Mouse (Mus musculus) CH12.LX (cell line): ENCODE data around the gene Oxtr. TPM values are rescaled to one million over a fixed set of nuclear protein-coding genes. Genes with fewer than 3 reads are reported as not detected.

Experiments
- DNase-seq: peaks from one replicate; pipeline ENCODE4 v3.0.0-alpha.2; 2013; ENCODE audit errors: extremely low read depth
- H3K27ac ChIP-seq: 2 replicates; pipeline ENCODE4 v1.5.1; 2012; ENCODE audit warnings: low read depth, mild to moderate bottlenecking, control low read depth, moderate library complexity; ENCODE audit not compliant: insufficient read depth
- H3K27me3 ChIP-seq: replicated peaks from 2 replicates; pipeline ENCODE3; 2012; ENCODE audit warnings: inconsistent platforms
- H3K36me3 ChIP-seq, 2 experiments: replicated peaks in 1 of 2; 2 replicates each; pipeline versions ENCODE3 to v1.6.1; 2012; ENCODE audit warnings: inconsistent platforms in 1 of 2, low read length in 1 of 2, mild to moderate bottlenecking in 1 of 2, mixed read lengths in 1 of 2, moderate library complexity in 1 of 2; ENCODE audit not compliant: control insufficient read depth in 1 of 2, insufficient read depth in 1 of 2
- H3K4me1 ChIP-seq, 2 experiments: 2 replicates each; pipeline ENCODE4 v1.6.1; 2012; ENCODE audit warnings: inconsistent platforms in 1 of 2, moderate library complexity in 1 of 2; ENCODE audit not compliant: insufficient read depth in 2 of 2, control insufficient read depth in 1 of 2
- H3K4me2 ChIP-seq: 2 replicates; pipeline ENCODE4 v1.6.1; 2012; ENCODE audit warnings: low read depth, mild to moderate bottlenecking, control low read depth; ENCODE audit not compliant: poor library complexity, insufficient read depth, severe bottlenecking
- H3K4me3 ChIP-seq, 3 experiments: fragments of 150-350 bp in 1 of 3; sonication (generic) in 1 of 3; replicated peaks in 1 of 3; 2 replicates each; pipeline versions ENCODE3 to v1.5.1; 2011 to 2012; ENCODE audit warnings: low read depth in 2 of 3, low read length in 2 of 3, mild to moderate bottlenecking in 2 of 3, moderate library complexity in 2 of 3, control low read depth in 1 of 3, improper control_type of control experiment in 1 of 3, inconsistent platforms in 1 of 3, mixed read lengths in 1 of 3; ENCODE audit not compliant: poor library complexity in 1 of 3
- H3K79me2 ChIP-seq: replicated peaks from 2 replicates; pipeline ENCODE4 v1.6.1; 2012; ENCODE audit warnings: mild to moderate bottlenecking, moderate library complexity; ENCODE audit not compliant: control insufficient read depth, poor library complexity, insufficient read depth, severe bottlenecking; ENCODE audit errors: extremely low read depth
- H3K9ac ChIP-seq: 2 replicates; pipeline ENCODE4 v1.6.1; 2012; ENCODE audit warnings: low read depth, mild to moderate bottlenecking, control low read depth, moderate library complexity; ENCODE audit not compliant: insufficient read depth
- H3K9me3 ChIP-seq: replicated peaks from 2 replicates; pipeline ENCODE3; 2012; ENCODE audit warnings: low read length, inconsistent platforms, mixed read lengths
- CHD1 ChIP-seq: IDR thresholded peaks from 2 replicates; pipeline ENCODE4 v1.6.1; 2012; ENCODE audit warnings: low read depth, low read length, improper control_type of control experiment, inconsistent platforms
- CHD2 ChIP-seq: IDR thresholded peaks from 2 replicates; pipeline ENCODE4 v1.6.1; 2011; ENCODE audit warnings: low read length, improper control_type of control experiment
- CTCF ChIP-seq, 2 experiments: IDR thresholded peaks in 1 of 2; conservative IDR thresholded peaks in 1 of 2; 2 replicates each; pipeline ENCODE4 v1.5.1; 2011 to 2012; ENCODE audit warnings: low read depth in 2 of 2, low read length in 2 of 2, improper control_type of control experiment in 1 of 2, inconsistent platforms in 1 of 2, mild to moderate bottlenecking in 1 of 2, moderate library complexity in 1 of 2
- ELF1 ChIP-seq: IDR thresholded peaks from 2 replicates; pipeline ENCODE4 v1.6.1; 2014; ENCODE audit warnings: low read depth, mild to moderate bottlenecking, inconsistent platforms, low read length, improper control_type of control experiment
- ETS1 ChIP-seq: conservative IDR thresholded peaks from 2 replicates; pipeline ENCODE4 v1.6.1; 2012; ENCODE audit warnings: low read depth, mild to moderate bottlenecking, inconsistent platforms, low read length, improper control_type of control experiment, moderate library complexity
- HCFC1 ChIP-seq: IDR thresholded peaks from 2 replicates; pipeline ENCODE4 v1.6.1; 2012; ENCODE audit warnings: low read depth, mild to moderate bottlenecking, inconsistent platforms, low read length, improper control_type of control experiment
- JUND ChIP-seq: conservative IDR thresholded peaks from 2 replicates; pipeline ENCODE4 v1.6.1; 2011; ENCODE audit warnings: low read depth, low read length, improper control_type of control experiment
- MAX ChIP-seq: IDR thresholded peaks from 2 replicates; pipeline ENCODE4 v1.6.1; 2011; ENCODE audit warnings: low read length, improper control_type of control experiment
- POLR2A ChIP-seq: IDR thresholded peaks from 2 replicates; pipeline ENCODE4 v1.6.1; 2011; ENCODE audit warnings: low read depth, mild to moderate bottlenecking, improper control_type of control experiment, low read length
- RAD21 ChIP-seq: IDR thresholded peaks from 2 replicates; pipeline ENCODE4 v1.6.1; 2011; ENCODE audit warnings: low read depth, mild to moderate bottlenecking, low read length, improper control_type of control experiment, moderate library complexity
- RCOR1 ChIP-seq: conservative IDR thresholded peaks from 2 replicates; pipeline ENCODE4 v1.6.1; 2012; ENCODE audit warnings: low read depth, mild to moderate bottlenecking, inconsistent platforms, low read length, improper control_type of control experiment
- SIN3A ChIP-seq: IDR thresholded peaks from 2 replicates; pipeline ENCODE4 v1.6.1; 2012; ENCODE audit warnings: low read length, improper control_type of control experiment, inconsistent platforms
- SMC3 ChIP-seq: IDR thresholded peaks from 2 replicates; pipeline ENCODE4 v1.6.1; 2011; ENCODE audit warnings: low read depth, low read length, improper control_type of control experiment
- UBTF ChIP-seq: IDR thresholded peaks from 2 replicates; pipeline ENCODE4 v1.6.1; 2012; ENCODE audit warnings: low read depth, mild to moderate bottlenecking, inconsistent platforms, low read length, improper control_type of control experiment, moderate library complexity
- ZNF384 ChIP-seq: IDR thresholded peaks from 2 replicates; pipeline ENCODE4 v1.6.1; 2012; ENCODE audit warnings: low read depth, low read length, improper control_type of control experiment, inconsistent platforms
- dilution Hi-C: fragments of 300-500 bp; cut with MboI; formaldehyde crosslinking; loops from 2 replicates; pipeline ENCODE4 v1.14.3; 2020; ENCODE audit warnings: low sequenced_read_pairs; ENCODE audit not compliant: extremely low pct_unique_long_range_greater_than_20kb, extremely low pct_ligation_motif_present
- in situ Hi-C: fragments of 300-500 bp; cut with MboI; formaldehyde crosslinking; loops from 3 replicates; pipeline ENCODE4 v1.14.3; 2019; ENCODE audit warnings: low sequenced_read_pairs, low pct_ligation_motif_present, low pct_unique_long_range_greater_than_20kb, mixed read lengths
- polyA plus RNA-seq: library from polyadenylated mRNA; unstranded; fragments of >175 nt; gene quantifications from 2 replicates; pipeline ENCODE4 v1.2.1, GENCODE M21; 2012; ENCODE audit warnings: low read depth; ENCODE audit not compliant: insufficient read length
- total RNA-seq, 2 experiments: library from RNA; depleted of rRNA; stranded (reverse); fragments of 300-350 nt in 1 of 2; fragments of >200 nt in 1 of 2; gene quantifications; 2 replicates each; pipeline ENCODE4 v1.2.3; 2012 to 2014

Oxtr gene
- total and polyA plus RNA-seq, 3 experiments: not detected

GRCm38 (mm10) chr6:112484316-112484715 is 5.4 kb downstream of the Oxtr start:
- peaks cover 50% of the 10 kb centered on the region for H3K27me3 ChIP-seq
- dilution Hi-C loops: no loop called here
- no peak for TF ChIP-seq POLR2A
- peak; percentile 77 for TF ChIP-seq SMC3
- peak; percentile 58 for TF ChIP-seq RAD21
- TF ChIP-seq RCOR1: no peak
- TF ChIP-seq CTCF (conservative IDR thresholded peaks at IDR 0.05 in 1 of 2, IDR thresholded peaks at IDR 0.05 in 1 of 2; ENCODE audit: low read depth in 2 of 2, low read length in 2 of 2): peak; percentile 47 to 78

GRCm38 (mm10) chr6:112479861-112480260 is 9.9 kb downstream of the Oxtr start:
- Histone ChIP-seq H3K36me3 (no peaks in the 10 kb centered on the region), H3K79me2 (no peaks in the 10 kb centered on the region)
- no peak for DNase-seq
- TF ChIP-seq RAD21: no peak
- TF ChIP-seq POLR2A: no peak
- no peak; the same call in 1 of the 2 replicates for TF ChIP-seq HCFC1
- no peak for TF ChIP-seq CHD2
- TF ChIP-seq MAX: no peak
- TF ChIP-seq ETS1: no peak
- TF ChIP-seq JUND: no peak
- no peak for TF ChIP-seq RCOR1
- TF ChIP-seq ELF1: no peak
- TF ChIP-seq, all 38 proteins: peak for 0
- Histone ChIP-seq H3K4me1 (no peaks in the 10 kb centered on the region), H3K27ac (no peak overlapping the region), H3K9me3 (no peaks in the 10 kb centered on the region), H3K9ac (no peak overlapping the region), H3K4me2 (no peak overlapping the region), H3K4me3 (no peak overlapping the region), H3K27me3 (peaks cover 43% of the 10 kb centered on the region)
- dilution Hi-C loops (no loop called here), in situ Hi-C loops (loop anchor here (5.0 kb wide), 1 partner anchor 73 kb away; no protein-coding TSS in a partner anchor)

More at GRCm38 (mm10) chr6:112484316-112484715, 5.4 kb downstream of the Oxtr start:
- Histone ChIP-seq H3K79me2 (no peaks in the 10 kb centered on the region), H3K4me1 (no peaks in the 10 kb centered on the region), H3K9me3 (peaks cover 5% of the 10 kb centered on the region), H3K36me3 (no peaks in the 10 kb centered on the region), H3K4me3 (no peak overlapping the region), H3K4me2 (no peak overlapping the region), H3K9ac (no peak overlapping the region), H3K27ac (no peak overlapping the region)
- peak; percentile 34 for DNase-seq
- in situ Hi-C loops: no loop called here

GRCm38 (mm10) chr6:112471644-112472043 is 18.1 kb downstream of the Oxtr start:
- Histone ChIP-seq H3K4me3 (no peak overlapping the region), H3K79me2 (no peaks in the 10 kb centered on the region), H3K27ac (no peak overlapping the region), H3K4me2 (no peak overlapping the region), H3K9me3 (peaks cover 6% of the 10 kb centered on the region), H3K9ac (no peak overlapping the region), H3K36me3 (no peaks in the 10 kb centered on the region), H3K27me3 (peaks cover 14% of the 10 kb centered on the region), H3K4me1 (peaks cover 0 to 4% of the 10 kb centered on the region in 2 experiments; a peak in 1 of 4 replicates)
- in situ Hi-C loops: no loop called here
- TF ChIP-seq ZNF384 (no peak), SIN3A (no peak), RCOR1 (no peak), CHD1 (no peak), SMC3 (no peak), ELF1 (no peak), UBTF (no peak), JUND (no peak)
- TF ChIP-seq, all 38 proteins: peak for 0
- dilution Hi-C loops: no loop called here
- no peak for DNase-seq
